Mouse (Mus musculus): ENCODE results near the gene Parp6. TPM values are rescaled to one million over a fixed set of nuclear protein-coding genes. Genes with fewer than 3 reads are reported as not detected.

Gene Parp6
- total and polyA plus RNA-seq, 3 experiments: 4.4 to 5.7 (median 4.6) TPM

DNA sequence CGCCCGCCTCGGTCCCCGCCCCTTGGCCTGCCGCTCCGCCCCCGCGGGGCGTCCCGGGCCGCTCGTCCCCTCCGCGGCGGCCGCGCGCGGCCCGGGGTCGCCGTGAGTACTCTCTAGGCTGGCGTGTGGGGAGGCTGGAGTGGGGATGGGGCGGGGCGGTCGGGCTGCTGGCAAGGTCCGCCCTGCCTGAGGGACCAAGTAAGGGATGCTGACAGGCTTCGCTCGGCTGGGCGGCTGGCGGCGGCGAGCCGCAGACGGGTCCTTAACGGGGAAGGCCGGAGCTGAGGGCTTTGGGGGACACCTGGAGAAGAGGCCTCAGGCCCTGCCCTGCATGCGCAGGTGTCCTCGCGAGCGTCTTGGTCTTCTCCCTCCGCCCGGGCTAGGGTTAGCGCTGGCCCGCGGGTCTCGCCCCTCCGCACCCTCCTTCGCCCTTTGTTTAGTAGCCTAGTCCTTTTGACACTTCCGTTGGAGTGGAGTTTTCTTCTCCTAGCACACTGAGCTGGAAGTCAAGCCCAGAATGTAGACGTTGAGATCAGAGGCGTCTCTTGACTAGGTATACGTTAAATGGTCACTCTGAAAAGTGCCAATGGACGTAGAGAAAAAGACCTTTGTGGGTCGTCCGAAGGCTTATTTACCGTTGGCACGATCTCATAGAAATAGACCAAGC lies 356 bp downstream of the Parp6 start:
- H3K79me2 ChIP-seq (replicated peaks; ENCODE audit: control insufficient read depth, extremely low read depth, insufficient read depth, poor library complexity, severe bottlenecking): no peaks in the 10 kb centered on the region
- peaks cover 3 to 5% of the 10 kb centered on the region in 2 experiments for H3K36me3 ChIP-seq (replicated peaks in 1 of 2; ENCODE audit: control insufficient read depth in 1 of 2, insufficient read depth in 1 of 2, low read length in 1 of 2)
- peak overlapping the region; percentile 90 for H3K4me2 ChIP-seq (ENCODE audit: insufficient read depth, low read depth, poor library complexity, severe bottlenecking)
- H3K27me3 ChIP-seq (replicated peaks): peaks cover 2% of the 10 kb centered on the region
- no peaks in the 10 kb centered on the region for H3K9me3 ChIP-seq (replicated peaks; ENCODE audit: low read length)
- no peak for DNase-seq (ENCODE audit: extremely low read depth)
- H3K9ac ChIP-seq (ENCODE audit: insufficient read depth, low read depth): peak overlapping the region; percentile 77
- dilution Hi-C loops (cut with MboI; ENCODE audit: extremely low pct_ligation_motif_present, extremely low pct_unique_long_range_greater_than_20kb, low sequenced_read_pairs) (no loop called here), in situ Hi-C loops (cut with MboI; ENCODE audit: low pct_ligation_motif_present, low pct_unique_long_range_greater_than_20kb, low sequenced_read_pairs) (no loop called here)
- TF ChIP-seq TCF12 (IDR thresholded peaks at IDR 0.05; ENCODE audit: low read depth, low read length) (peak; percentile 4; the same call in 1 of the 2 replicates), ZMIZ1 (IDR thresholded peaks at IDR 0.05; ENCODE audit: low read depth, low read length) (0 out of 2 replicates have a peak, but pooled peaks have one; percentile 3), POLR2A (IDR thresholded peaks at IDR 0.05; ENCODE audit: low read depth, low read length) (no peak; the same call in 1 of the 2 replicates), RAD21 (IDR thresholded peaks at IDR 0.05; ENCODE audit: low read depth, low read length) (no peak), ZKSCAN1 (IDR thresholded peaks at IDR 0.05; ENCODE audit: borderline replicate concordance, low read depth, low read length) (no peak), UBTF (IDR thresholded peaks at IDR 0.05; ENCODE audit: low read depth, low read length) (0 out of 2 replicates have a peak, but pooled peaks have one; percentile 56), MXI1 (IDR thresholded peaks at IDR 0.05; ENCODE audit: low read depth, low read length) (peak; percentile 44; the same call in 1 of the 2 replicates), MAZ (IDR thresholded peaks at IDR 0.05; ENCODE audit: low read depth, low read length) (0 out of 2 replicates have a peak, but pooled peaks have one; percentile 38), SIN3A (IDR thresholded peaks at IDR 0.05; ENCODE audit: low read length) (peak; percentile 55)
- peaks cover 0 to 5% of the 10 kb centered on the region in 2 experiments; a peak in 2 of 4 replicates for H3K4me1 ChIP-seq (ENCODE audit: control insufficient read depth in 1 of 2, insufficient read depth in 2 of 2)
- H3K4me3 ChIP-seq (replicated peaks in 1 of 3; ENCODE audit: low read depth in 2 of 3, low read length in 2 of 3, poor library complexity in 1 of 3): peak overlapping the region; percentile 76 to 91 (median 82)
- no peak overlapping the region for H3K27ac ChIP-seq (ENCODE audit: insufficient read depth, low read depth)

DNA sequence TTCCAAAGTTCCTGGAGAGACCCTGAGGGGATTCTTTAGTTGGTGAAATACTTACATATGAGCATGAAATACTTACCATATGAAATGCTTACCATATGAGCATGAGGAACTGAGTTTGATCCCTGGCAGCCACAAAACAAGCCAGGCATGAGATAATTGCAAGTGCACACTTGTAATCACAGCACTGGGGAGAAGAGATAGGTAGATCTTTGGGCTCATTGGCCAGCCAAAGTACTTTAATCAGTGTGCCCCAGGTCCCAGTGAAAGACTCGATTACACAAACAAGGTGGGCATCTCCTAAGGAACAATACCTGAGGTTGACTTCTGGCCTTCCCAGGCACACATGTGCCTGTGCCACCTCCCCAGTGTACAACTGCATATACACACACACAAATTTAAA lies 21.3 kb downstream of the Parp6 start:
- Histone ChIP-seq H3K79me2 (replicated peaks; ENCODE audit: control insufficient read depth, extremely low read depth, insufficient read depth, poor library complexity, severe bottlenecking) (no peaks in the 10 kb centered on the region), H3K36me3 (replicated peaks in 1 of 2; ENCODE audit: control insufficient read depth in 1 of 2, insufficient read depth in 1 of 2, low read length in 1 of 2) (peaks cover 21 to 62% of the 10 kb centered on the region in 2 experiments)
- in situ Hi-C loops (cut with MboI; ENCODE audit: low pct_ligation_motif_present, low pct_unique_long_range_greater_than_20kb, low sequenced_read_pairs): no loop called here

More for the DNA sequence above, 21.3 kb downstream of the Parp6 start:
- dilution Hi-C loops (cut with MboI; ENCODE audit: extremely low pct_ligation_motif_present, extremely low pct_unique_long_range_greater_than_20kb, low sequenced_read_pairs): no loop called here
- Histone ChIP-seq H3K4me2 (ENCODE audit: insufficient read depth, low read depth, poor library complexity, severe bottlenecking) (no peak overlapping the region), H3K27ac (ENCODE audit: insufficient read depth, low read depth) (no peak overlapping the region), H3K9me3 (replicated peaks; ENCODE audit: low read length) (no peaks in the 10 kb centered on the region), H3K9ac (ENCODE audit: insufficient read depth, low read depth) (no peak overlapping the region), H3K4me1 (ENCODE audit: control insufficient read depth in 1 of 2, insufficient read depth in 2 of 2) (peaks cover 0 to 12% of the 10 kb centered on the region in 2 experiments; a peak in 2 of 4 replicates), H3K27me3 (replicated peaks) (no peaks in the 10 kb centered on the region), H3K4me3 (replicated peaks in 1 of 3; ENCODE audit: low read depth in 2 of 3, low read length in 2 of 3, poor library complexity in 1 of 3) (no peak overlapping the region)
- TF ChIP-seq RAD21 (IDR thresholded peaks at IDR 0.05; ENCODE audit: low read depth, low read length): no peak
- no peak for TF ChIP-seq JUN (IDR thresholded peaks at IDR 0.05; ENCODE audit: insufficient read depth, low read depth, low read length)
- no peak for TF ChIP-seq NELFE (IDR thresholded peaks at IDR 0.05; ENCODE audit: low read depth, low read length)
- no peak for TF ChIP-seq SIN3A (IDR thresholded peaks at IDR 0.05; ENCODE audit: low read length)
- TF ChIP-seq KAT2A (IDR thresholded peaks at IDR 0.05; ENCODE audit: insufficient replicate concordance, low read length): no peak
- TF ChIP-seq CHD2 (IDR thresholded peaks at IDR 0.05; ENCODE audit: low read length): no peak
- no peak for TF ChIP-seq MAZ (IDR thresholded peaks at IDR 0.05; ENCODE audit: low read depth, low read length)
- no peak for TF ChIP-seq NRF1 (IDR thresholded peaks at IDR 0.05; ENCODE audit: low read depth, low read length)
- TF ChIP-seq TBP (conservative IDR thresholded peaks at IDR 0.05; ENCODE audit: low read depth, low read length): no peak
- TF ChIP-seq MAFK (IDR thresholded peaks at IDR 0.05; ENCODE audit: insufficient replicate concordance, low read length): no peak
- DNase-seq (ENCODE audit: extremely low read depth): no peak

Measured in CH12.LX (cell line).